Mouse (Mus musculus) CD4-positive, CD25-positive, alpha-beta regulatory T cell, adult 4 months (primary cell): Measurements from ENCODE around the gene Vmn1r27. TPM values are rescaled to one million over a fixed set of nuclear protein-coding genes. Genes with fewer than 3 reads are reported as not detected.

ENCODE experiments used
- ATAC-seq: one replicate; pipeline ENCODE4 v1.8.0; 2017
- polyA plus RNA-seq, 2 experiments: library from polyadenylated mRNA; unstranded; fragments of 100-300 nt; shearing (Covaris generic); gene quantifications; one replicate each; pipeline ENCODE4 v1.2.1; 2017

Vmn1r27 gene
- polyA plus RNA-seq, result not detected

- no peak for ATAC-seq
These were observed at the start of gene Vmn1r27 for GRCm38 (mm10) chr6:58218721-58219120. TSS of gene Vmn1r27 (minus strand) at chr6:58218821.

- no peak for ATAC-seq
These were observed 43.1 kb upstream of the Vmn1r27 start, which contains the start of gene Vmn1r28 for GRCm38 (mm10) chr6:58261737-58262136. TSS of gene Vmn1r28 (plus strand) at chr6:58262037.

GRCm38 (mm10) chr6:58216119-58216518 is 2.5 kb downstream of the Vmn1r27 start:
- no peak for ATAC-seq

Other genes starting within 250 kb of the Vmn1r27 start
- gene Vmn1r25, start 238.0 kb downstream of the Vmn1r27 start, polyA plus RNA-seq, result not detected
- gene Vmn1r26, start 203.7 kb downstream of the Vmn1r27 start, polyA plus RNA-seq, result not detected
- under 1 TPM in 1 of 2 experiments, not detected in 1; 0.04 TPM for gene Vmn1r28, start 43.2 kb upstream of the Vmn1r27 start, polyA plus RNA-seq
- gene Vmn1r29, start 82.7 kb upstream of the Vmn1r27 start, polyA plus RNA-seq, result not detected
- not detected for gene Vmn1r30, start 224.6 kb upstream of the Vmn1r27 start, polyA plus RNA-seq